16 mouse cellular contexts compared by ENCODE assay signal in the genomic region with DNA sequence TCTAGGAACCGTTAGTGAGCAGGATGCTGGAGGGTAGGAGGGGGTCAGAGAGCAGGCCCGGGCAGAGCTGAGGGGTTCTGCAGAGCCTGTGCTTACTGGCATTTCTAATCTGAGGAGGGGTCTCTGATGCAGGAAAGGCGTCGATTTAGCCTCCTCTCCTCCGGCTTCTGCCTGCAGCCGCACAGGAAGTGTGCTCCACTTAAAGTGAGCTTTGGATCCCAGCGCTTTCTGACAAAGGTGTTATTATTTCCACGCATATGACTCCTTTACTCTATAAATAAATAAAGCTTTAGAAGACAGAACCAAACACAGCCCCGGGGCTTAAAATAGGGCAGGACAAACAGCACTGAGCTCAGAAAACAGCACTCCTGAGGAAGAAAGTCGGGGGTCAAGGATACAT. TPM values are rescaled to one million over a fixed set of nuclear protein-coding genes. Genes with fewer than 3 reads are reported as not detected.
"Had no signal": no experiment of that assay in that cellular context is flagged by ENCODE, and none has a peak within 500 bp of the region (broad histone marks: within the 10 kb centered on the region; RNA-seq: fewer than 3 reads in every experiment).

No protein-coding gene starts in this region.

- H3K4me2 ChIP-seq: kidney, embryonic 15.5 days; limb, embryonic 15.5 days; liver, embryonic 12.5 days; lung, embryonic 14.5 days; neural tube, embryonic 15.5 days had no signal

- H3K27me3 ChIP-seq: kidney, embryonic 15.5 days; limb, embryonic 15.5 days; neural tube, embryonic 15.5 days had no signal

- H3K9ac ChIP-seq: kidney, embryonic 15.5 days; limb, embryonic 15.5 days; liver, embryonic 12.5 days; lung, embryonic 14.5 days; neural tube, embryonic 15.5 days had no signal

- H3K36me3 ChIP-seq: kidney, embryonic 15.5 days; limb, embryonic 15.5 days; liver, embryonic 12.5 days; midbrain, embryonic 10.5 days; neural tube, embryonic 15.5 days had no signal

- H3K27ac ChIP-seq: kidney, embryonic 15.5 days; limb, embryonic 15.5 days; liver, embryonic 12.5 days; midbrain, embryonic 10.5 days; neural tube, embryonic 15.5 days; stomach, postnatal 0 days had no signal

- H3K4me1 ChIP-seq: liver, embryonic 12.5 days; neural tube, embryonic 15.5 days had no signal

- H3K9me3 ChIP-seq: limb, embryonic 15.5 days; neural tube, embryonic 15.5 days had no signal

- DNase-seq: kidney, postnatal 14 days; layer of hippocampus, postnatal 36 days; left cerebral cortex, postnatal 4 days; lung, embryonic 14.5 days; lung, postnatal 10 days; lung, postnatal 4 days; thymus, postnatal 4 days had no signal

- H3K4me3 ChIP-seq: kidney, embryonic 15.5 days; limb, embryonic 15.5 days; liver, embryonic 12.5 days; midbrain, embryonic 10.5 days; myocyte; neural tube, embryonic 15.5 days had no signal

- ATAC-seq: liver, embryonic 12.5 days had no signal

RNA-seq across cellular contexts. Expression of gene Smco2, which starts 29.0 kb away (rescaled TPM):
- polyA plus RNA-seq: kidney, embryonic 15.5 days; limb, embryonic 15.5 days; liver, embryonic 12.5 days; liver, embryonic 16.5 days; lung, embryonic 14.5 days; midbrain, embryonic 10.5 days; myocyte; neural tube, embryonic 11.5 days; neural tube, embryonic 15.5 days; stomach, postnatal 0 days had no signal
